Mouse (Mus musculus) bone marrow macrophage, adult 2 months (primary cell): ENCODE results near the gene Zfp775.

Experiments used
- CTCF ChIP-seq: IDR thresholded peaks from 2 replicates; pipeline ENCODE4 v1.5.1; 2012; ENCODE audit warnings: low read depth, mild to moderate bottlenecking, low read length, moderate library complexity
- POLR2A ChIP-seq: IDR thresholded peaks from 2 replicates; pipeline ENCODE4 v1.6.1; 2012; ENCODE audit warnings: mild to moderate bottlenecking, low read depth, low read length, borderline replicate concordance

GRCm38 (mm10) chr6:48635105-48635504 is 33.2 kb downstream of the Zfp775 start:
- no peak for TF ChIP-seq CTCF
- no peak for TF ChIP-seq POLR2A
